Mouse (Mus musculus): Measurements from ENCODE around the gene Serpina3m.

GRCm38 (mm10) chr12:104440087-104440760, 101.9 kb downstream of the Serpina3m start:
- TF ChIP-seq CTCF (conservative IDR thresholded peaks at IDR 0.05; ENCODE audit: insufficient read depth, insufficient read length, low read depth, low read length) (peak; percentile 87), POLR2A (IDR thresholded peaks at IDR 0.05; ENCODE audit: low read depth, low read length) (no peak)
